Mouse (Mus musculus) E14TG2a.4 (cell line): Measurements from ENCODE around the gene Atp6ap1.

ENCODE experiments used
- CTCF ChIP-seq: conservative IDR thresholded peaks from 2 replicates; pipeline ENCODE4 v1.5.1; 2014; ENCODE audit warnings: low read length
- NANOG ChIP-seq: IDR thresholded peaks from 2 replicates; pipeline ENCODE4 v1.6.1; 2014; ENCODE audit warnings: borderline replicate concordance, low read length, mixed read lengths
- POU5F1 ChIP-seq: IDR thresholded peaks from 2 replicates; pipeline ENCODE4 v1.6.1; 2014; ENCODE audit warnings: low read length, borderline replicate concordance

GRCm38 (mm10) chrX:74293431-74293830 is 3.5 kb upstream of the Atp6ap1 start:
- no peak for TF ChIP-seq CTCF
- no peak for TF ChIP-seq POU5F1
- no peak for TF ChIP-seq NANOG
